Mouse (Mus musculus): ENCODE results near the gene Olfr910. TPM values are rescaled to one million over a fixed set of nuclear protein-coding genes. Genes with fewer than 3 reads are reported as not detected.

The Olfr910 gene
- not detected in 2 replicates for polyA plus RNA-seq (2016; fragmentation: Nextera tagmentation; extraction: Ambion mirVana)

- no peak within 1 kb of the TSS for H3K4me3 ChIP-seq
- no peaks in the 10 kb centered on the region for H3K27me3 ChIP-seq (ENCODE audit: poor library complexity, severe bottlenecking)
- no peaks in the 10 kb centered on the region for H3K9me3 ChIP-seq
- WGBS, result 98% methylated on average over 2 of the region's 2 CpGs
- DNase-seq (ENCODE audit: extremely low spot score, low spot score), result no peak
- no peaks in the 10 kb centered on the region for H3K36me3 ChIP-seq (replicated peaks)
- no peaks in the 10 kb centered on the region for H3K4me1 ChIP-seq
- H3K27ac ChIP-seq, result no peak within 1 kb of the TSS
These were observed at the start of gene Olfr910 for GRCm38 (mm10) chr9:38537549-38537948. TSS of gene Olfr910 (plus strand) at chr9:38537849.

GRCm38 (mm10) chr9:38495501-38495900 lies 42.1 kb upstream of the Olfr910 start, which contains the start of gene Olfr907:
TSS of gene Olfr907 (plus strand) at chr9:38495801.
- Histone ChIP-seq H3K9me3 (no peaks in the 10 kb centered on the region), H3K27ac (no peak within 1 kb of the TSS), H3K27me3 (ENCODE audit: poor library complexity, severe bottlenecking) (no peaks in the 10 kb centered on the region), H3K36me3 (replicated peaks) (no peaks in the 10 kb centered on the region), H3K4me1 (no peaks in the 10 kb centered on the region), H3K4me3 (no peak within 1 kb of the TSS)
- WGBS, result 87% methylated on average over 2 of the region's 2 CpGs
- DNase-seq (ENCODE audit: extremely low spot score, low spot score), result no peak

- Histone ChIP-seq H3K4me3 (no peak overlapping the region), H3K9me3 (no peaks in the 10 kb centered on the region), H3K4me1 (no peaks in the 10 kb centered on the region), H3K27ac (no peak overlapping the region), H3K36me3 (replicated peaks) (no peaks in the 10 kb centered on the region), H3K27me3 (ENCODE audit: poor library complexity, severe bottlenecking) (no peaks in the 10 kb centered on the region)
- DNase-seq (ENCODE audit: extremely low spot score, low spot score), result no peak
- 69% methylated on average over 2 of the region's 2 CpGs for WGBS
These were observed 25.3 kb upstream of the Olfr910 start for GRCm38 (mm10) chr9:38512353-38512752.

- Histone ChIP-seq H3K36me3 (replicated peaks) (no peaks in the 10 kb centered on the region), H3K9me3 (no peaks in the 10 kb centered on the region), H3K4me3 (no peak within 1 kb of the TSS), H3K27me3 (ENCODE audit: poor library complexity, severe bottlenecking) (no peaks in the 10 kb centered on the region), H3K4me1 (no peaks in the 10 kb centered on the region), H3K27ac (no peak within 1 kb of the TSS)
- no peak for DNase-seq (ENCODE audit: extremely low spot score, low spot score)
- WGBS, result 82% methylated on average over 1 of the region's 1 CpGs
These were observed 16.4 kb upstream of the Olfr910 start, which contains the start of gene Olfr911-ps1 for GRCm38 (mm10) chr9:38521280-38521679. TSS of gene Olfr911-ps1 (plus strand) at chr9:38521580.

- no peaks in the 10 kb centered on the region for H3K9me3 ChIP-seq
- no peak for DNase-seq (ENCODE audit: extremely low spot score, low spot score)
- no peaks in the 10 kb centered on the region for H3K4me1 ChIP-seq
- no peak within 1 kb of the TSS for H3K27ac ChIP-seq
- 86% methylated on average over 1 of the region's 1 CpGs for WGBS
- no peak within 1 kb of the TSS for H3K4me3 ChIP-seq
- H3K27me3 ChIP-seq (ENCODE audit: poor library complexity, severe bottlenecking), result no peaks in the 10 kb centered on the region
- no peaks in the 10 kb centered on the region for H3K36me3 ChIP-seq (replicated peaks)
These were observed 42.2 kb downstream of the Olfr910 start, which contains the start of gene Olfr912 for GRCm38 (mm10) chr9:38579878-38580277. TSS of gene Olfr912 (plus strand) at chr9:38580178.

Other genes starting within 250 kb of the Olfr910 start
- gene Olfr896-ps1, start 246.7 kb upstream of the Olfr910 start, polyA plus RNA-seq (2016; fragmentation: Nextera tagmentation; extraction: Ambion mirVana), result not detected in 2 replicates
- gene Olfr25, start 208.8 kb upstream of the Olfr910 start, polyA plus RNA-seq (2016; fragmentation: Nextera tagmentation; extraction: Ambion mirVana), result not detected in 2 replicates
- not detected in 2 replicates for gene Olfr898, start 189.4 kb upstream of the Olfr910 start, polyA plus RNA-seq (2016; fragmentation: Nextera tagmentation; extraction: Ambion mirVana)
- gene Olfr250, start 171.0 kb upstream of the Olfr910 start, polyA plus RNA-seq (2016; fragmentation: Nextera tagmentation; extraction: Ambion mirVana), result not detected in 2 replicates
- gene Olfr251, start 160.8 kb upstream of the Olfr910 start, polyA plus RNA-seq (2016; fragmentation: Nextera tagmentation; extraction: Ambion mirVana), result not detected in 2 replicates
- gene Olfr147, start 136.2 kb upstream of the Olfr910 start, polyA plus RNA-seq (2016; fragmentation: Nextera tagmentation; extraction: Ambion mirVana), result not detected in 2 replicates
- gene Olfr901, start 108.4 kb upstream of the Olfr910 start, polyA plus RNA-seq (2016; fragmentation: Nextera tagmentation; extraction: Ambion mirVana), result not detected in 2 replicates
- gene Olfr902, start 90.2 kb upstream of the Olfr910 start, polyA plus RNA-seq (2016; fragmentation: Nextera tagmentation; extraction: Ambion mirVana), result not detected in 2 replicates
- not detected in 2 replicates for gene Olfr904, start 74.7 kb upstream of the Olfr910 start, polyA plus RNA-seq (2016; fragmentation: Nextera tagmentation; extraction: Ambion mirVana)
- gene Olfr905, start 66.7 kb upstream of the Olfr910 start, polyA plus RNA-seq (2016; fragmentation: Nextera tagmentation; extraction: Ambion mirVana), result not detected in 2 replicates
- not detected in 2 replicates for gene Olfr906, start 50.8 kb upstream of the Olfr910 start, polyA plus RNA-seq (2016; fragmentation: Nextera tagmentation; extraction: Ambion mirVana)
- not detected in 2 replicates for gene Olfr907, start 42.0 kb upstream of the Olfr910 start, polyA plus RNA-seq (2016; fragmentation: Nextera tagmentation; extraction: Ambion mirVana)
- not detected in 2 replicates for gene Olfr911-ps1, start 16.3 kb upstream of the Olfr910 start, polyA plus RNA-seq (2016; fragmentation: Nextera tagmentation; extraction: Ambion mirVana)
- not detected in 2 replicates for gene Olfr912, start 42.3 kb downstream of the Olfr910 start, polyA plus RNA-seq (2016; fragmentation: Nextera tagmentation; extraction: Ambion mirVana)
- gene Olfr913, start 54.9 kb downstream of the Olfr910 start, polyA plus RNA-seq (2016; fragmentation: Nextera tagmentation; extraction: Ambion mirVana), result not detected in 2 replicates
- gene Olfr914, start 67.3 kb downstream of the Olfr910 start, polyA plus RNA-seq (2016; fragmentation: Nextera tagmentation; extraction: Ambion mirVana), result not detected in 2 replicates
- not detected in 2 replicates for gene Olfr916, start 122.0 kb downstream of the Olfr910 start, polyA plus RNA-seq (2016; fragmentation: Nextera tagmentation; extraction: Ambion mirVana)
- not detected in 2 replicates for gene Olfr917, start 128.0 kb downstream of the Olfr910 start, polyA plus RNA-seq (2016; fragmentation: Nextera tagmentation; extraction: Ambion mirVana)
- not detected in 2 replicates for gene Olfr918, start 136.8 kb downstream of the Olfr910 start, polyA plus RNA-seq (2016; fragmentation: Nextera tagmentation; extraction: Ambion mirVana)
- not detected in 2 replicates for gene Olfr919, start 165.8 kb downstream of the Olfr910 start, polyA plus RNA-seq (2016; fragmentation: Nextera tagmentation; extraction: Ambion mirVana)
- 5.0 and 5.1 TPM in 2 replicates for gene Vwa5a, start 180.4 kb downstream of the Olfr910 start, polyA plus RNA-seq (2016; fragmentation: Nextera tagmentation; extraction: Ambion mirVana)
- not detected in 2 replicates for gene Olfr920, start 214.4 kb downstream of the Olfr910 start, polyA plus RNA-seq (2016; fragmentation: Nextera tagmentation; extraction: Ambion mirVana)
- gene Olfr921, start 235.2 kb downstream of the Olfr910 start, polyA plus RNA-seq (2016; fragmentation: Nextera tagmentation; extraction: Ambion mirVana), result not detected in 2 replicates

Measured in forebrain, embryonic 10.5 days (tissue).